Mouse (Mus musculus): Measurements from ENCODE around the gene Ank. TPM values are rescaled to one million over a fixed set of nuclear protein-coding genes. Genes with fewer than 3 reads are reported as not detected.

Gene Ank
- 33.5 TPM for total RNA-seq (2023)

DNA sequence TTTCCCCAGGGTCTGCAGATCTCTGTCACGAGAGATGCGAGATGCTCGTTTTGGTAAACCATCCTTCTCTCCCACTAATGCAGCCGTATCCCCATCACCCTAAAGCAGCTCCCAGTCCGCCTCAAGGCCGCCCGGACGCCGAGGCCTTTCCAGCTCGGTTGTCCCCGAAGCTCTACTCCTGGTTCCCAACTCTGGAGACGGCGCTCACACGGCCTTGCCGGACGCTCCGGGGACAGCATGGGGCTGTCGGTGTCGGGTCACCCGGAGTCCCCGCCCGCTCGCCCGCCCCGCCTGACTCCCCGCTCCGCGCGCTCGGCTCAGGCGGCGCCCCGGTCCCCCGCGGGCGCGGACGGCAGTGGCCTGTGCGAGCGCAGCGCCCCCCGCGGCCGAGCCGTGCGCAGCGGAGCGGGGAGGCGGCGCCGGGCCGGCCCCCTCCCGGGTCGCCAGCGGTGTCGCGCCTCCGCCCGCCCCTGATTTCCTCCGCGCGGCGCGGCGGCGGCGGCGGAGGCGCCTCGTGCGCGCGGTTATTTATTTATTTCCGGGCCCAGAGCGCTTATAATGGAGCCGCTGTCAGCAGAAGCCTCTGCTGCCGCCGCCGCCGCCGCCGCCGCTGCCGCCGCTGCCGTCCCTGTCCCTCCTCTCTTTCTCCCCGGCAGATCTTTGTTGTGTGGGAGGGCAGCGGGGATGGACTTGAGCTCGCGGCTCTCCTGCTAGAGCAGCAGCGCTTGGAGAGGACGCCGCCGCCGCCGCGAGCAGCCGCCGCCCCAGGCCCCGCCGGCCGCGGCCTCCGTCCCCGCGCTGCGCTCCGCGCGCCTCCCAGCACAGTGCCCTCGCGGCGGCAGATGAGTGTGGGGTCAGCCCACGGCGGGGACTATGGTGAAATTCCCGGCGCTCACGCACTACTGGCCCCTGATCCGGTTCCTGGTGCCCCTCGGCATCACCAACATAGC is at the start of gene Ank:
Gene Ank (plus strand): TSS at position 547 of the 950 bp plus-strand sequence.

DNA sequence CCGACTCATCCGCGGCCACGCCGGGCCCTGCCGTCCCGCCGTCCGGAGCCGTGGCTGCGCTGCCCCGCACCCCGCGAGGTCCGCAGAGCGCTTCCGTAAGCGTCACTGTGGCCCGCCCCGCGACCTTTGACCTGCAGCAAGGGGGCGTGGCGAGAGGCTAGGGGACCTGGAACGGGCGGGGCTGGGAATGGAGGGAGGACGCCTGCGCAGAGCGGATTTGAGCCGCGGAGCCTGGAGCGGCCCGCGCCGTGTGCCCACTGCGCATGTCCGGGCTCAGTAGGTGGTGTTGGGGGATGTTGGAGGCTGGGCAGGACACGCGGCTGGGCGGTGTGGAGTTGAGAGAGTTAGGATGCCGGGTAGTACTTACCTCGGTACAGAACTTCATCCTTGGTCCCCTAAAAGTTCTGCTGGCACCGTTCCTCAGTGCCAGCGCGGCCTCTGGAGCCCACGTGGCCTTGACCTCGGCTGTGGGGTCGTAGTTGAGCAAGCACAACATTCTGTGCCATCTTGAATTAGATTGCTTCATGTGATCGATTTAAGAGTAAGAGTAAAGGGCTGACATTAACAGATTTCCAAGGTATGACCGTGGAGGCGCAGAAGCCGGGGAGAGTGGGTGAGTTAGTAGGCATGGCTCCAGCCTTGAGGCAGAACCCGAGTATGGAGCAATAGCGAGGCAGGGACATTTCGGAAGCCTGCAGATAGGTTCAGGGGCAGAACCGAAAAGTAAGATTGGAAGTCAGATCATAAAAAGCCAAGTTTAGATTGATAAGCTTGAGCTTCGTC is 164.3 kb downstream of the Ank start, which contains the start of gene Otulin:
Gene Otulin (minus strand): TSS at position 93 of the 783 bp plus-strand sequence.

Other genes with a start within 250 kb of the Ank start
- gene Otulin, start 164.0 kb downstream of the Ank start, total RNA-seq (2023) = 75.9 TPM
- gene Otulinl, start 214.9 kb downstream of the Ank start, total RNA-seq (2023) = 165 TPM

Data from CD4-positive naive resting alpha-beta T cell, adult 57 days (primary cell).